Mouse (Mus musculus) C2C12 (cell line): ENCODE results near the gene Asic2.

Experiments
- CEBPB ChIP-seq: IDR thresholded peaks from one replicate; pipeline ENCODE4 v1.6.1; 2011; ENCODE audit warnings: low read depth, mild to moderate bottlenecking, control low read depth, moderate library complexity
- CTCF ChIP-seq: IDR thresholded peaks from one replicate; pipeline ENCODE4 v1.5.1; 2011; ENCODE audit not compliant: control insufficient read depth, insufficient read depth, insufficient read length
- FOSL1 ChIP-seq: IDR thresholded peaks from one replicate; pipeline ENCODE4 v1.8.0; 2011; ENCODE audit warnings: mild to moderate bottlenecking, low read length; ENCODE audit not compliant: poor library complexity, insufficient read depth, severe bottlenecking
- MAX ChIP-seq: IDR thresholded peaks from one replicate; pipeline ENCODE4 v1.6.1; 2011; ENCODE audit warnings: mild to moderate bottlenecking, control low read depth
- MYOD1 ChIP-seq: IDR thresholded peaks from one replicate; pipeline ENCODE4 v1.6.1; 2011; ENCODE audit warnings: low read depth; ENCODE audit not compliant: control insufficient read depth, insufficient read length
- MYOG ChIP-seq: IDR thresholded peaks from one replicate; pipeline ENCODE4 v1.6.1; 2011; ENCODE audit not compliant: control insufficient read depth, insufficient read length; ENCODE audit errors: extremely low read depth
- USF1 ChIP-seq: IDR thresholded peaks from one replicate; pipeline ENCODE4 v1.6.1; 2011; ENCODE audit warnings: low read depth, mild to moderate bottlenecking, control low read depth, moderate library complexity

GRCm38 (mm10) chr11:81280070-81280469, 688.2 kb downstream of the Asic2 start:
- TF ChIP-seq CEBPB (no peak), MYOD1 (no peak), CTCF (no peak), MAX (no peak), USF1 (no peak), MYOG (no peak), FOSL1 (no peak)
